Mouse (Mus musculus): ENCODE measurements at regions not wholly inside any gene's neighbourhood (a gene's known extent, or its start where the extent isn't known, plus 50 kb on each side); places are given as distances from the start of the nearest gene placed in this dataset.

GRCm38 (mm10) chr2:3960213-3960612, 57.3 kb upstream of the Frmd4a start:
- TF ChIP-seq CTCF (conservative IDR thresholded peaks at IDR 0.05; ENCODE audit: low read length) (no peak), NANOG (IDR thresholded peaks at IDR 0.05; ENCODE audit: borderline replicate concordance, low read length) (no peak), POU5F1 (IDR thresholded peaks at IDR 0.05; ENCODE audit: borderline replicate concordance, low read length) (no peak)
